Mouse (Mus musculus): Measurements from ENCODE around the gene Olfr223. TPM values are rescaled to one million over a fixed set of nuclear protein-coding genes. Genes with fewer than 3 reads are reported as not detected.

Olfr223 gene
- polyA plus RNA-seq, 1 experiment from 2014 or later, result not detected

Other genes with a start within 250 kb of the Olfr223 start
- not detected in 2 replicates for gene Prss38, start 217.6 kb downstream of the Olfr223 start, polyA plus RNA-seq (2016; fragmentation: Nextera tagmentation; extraction: Ambion mirVana)
- gene Jmjd4, start 143.2 kb downstream of the Olfr223 start, polyA plus RNA-seq (2016; fragmentation: Nextera tagmentation; extraction: Ambion mirVana), result 16.8 and 21.8 TPM in 2 replicates
- gene Snap47, start 142.1 kb downstream of the Olfr223 start, polyA plus RNA-seq (2016; fragmentation: Nextera tagmentation; extraction: Ambion mirVana), result 106 and 122 TPM in 2 replicates
- 5.7 and 7.9 TPM in 2 replicates for gene Zfp867, start 120.8 kb downstream of the Olfr223 start, polyA plus RNA-seq (2016; fragmentation: Nextera tagmentation; extraction: Ambion mirVana)
- gene Zkscan17, start 66.5 kb downstream of the Olfr223 start, polyA plus RNA-seq (2016; fragmentation: Nextera tagmentation; extraction: Ambion mirVana), result 45.2 and 46.1 TPM in 2 replicates
- not detected in 2 replicates for gene Nlrp3, start 51.7 kb downstream of the Olfr223 start, polyA plus RNA-seq (2016; fragmentation: Nextera tagmentation; extraction: Ambion mirVana)
- not detected in 2 replicates for gene Olfr222, start 17.1 kb downstream of the Olfr223 start, polyA plus RNA-seq (2016; fragmentation: Nextera tagmentation; extraction: Ambion mirVana)
- 52.3 and 62.9 TPM in 2 replicates for gene Mprip, start 68.0 kb upstream of the Olfr223 start, polyA plus RNA-seq (2016; fragmentation: Nextera tagmentation; extraction: Ambion mirVana)
- gene Pld6, start 194.4 kb upstream of the Olfr223 start, polyA plus RNA-seq (2016; fragmentation: Nextera tagmentation; extraction: Ambion mirVana), result 4.5 and 4.9 TPM in 2 replicates
- 32.8 and 36.6 TPM in 2 replicates for gene Flcn, start 216.7 kb upstream of the Olfr223 start, polyA plus RNA-seq (2016; fragmentation: Nextera tagmentation; extraction: Ambion mirVana)
- 34.8 and 41.8 TPM in 2 replicates for gene Nt5m, start 246.2 kb upstream of the Olfr223 start, polyA plus RNA-seq (2016; fragmentation: Nextera tagmentation; extraction: Ambion mirVana)
- gene Cops3, start 246.5 kb upstream of the Olfr223 start, polyA plus RNA-seq (2016; fragmentation: Nextera tagmentation; extraction: Ambion mirVana), result 245 and 248 TPM in 2 replicates

Measured in limb, embryonic 10.5 days (tissue).